Mouse (Mus musculus): ENCODE data around the gene Pfdn5.
"Not testable (repeated sequence)": the region's sequence is repeated elsewhere in the genome, so short reads cannot be mapped to it uniquely, and the experiment has no call there.

The Pfdn5 gene

DNA sequence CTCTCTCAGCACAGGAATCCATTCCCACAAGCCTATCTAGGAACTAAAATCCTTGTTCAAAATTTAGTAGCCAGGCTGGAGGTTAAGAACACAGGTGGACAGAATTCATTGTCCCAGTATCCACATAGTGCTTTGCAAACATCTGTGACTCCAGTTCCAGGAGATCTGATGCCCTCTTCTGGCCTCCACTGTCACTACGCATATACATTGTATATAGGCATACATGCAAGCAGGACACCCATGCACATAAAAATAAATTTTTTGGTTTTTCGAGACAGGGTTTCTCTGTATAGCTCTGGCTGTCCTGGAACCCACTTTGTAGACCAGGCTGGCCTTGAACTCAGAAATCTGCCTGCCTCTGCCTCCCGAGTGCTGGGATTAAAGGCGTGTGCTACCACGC lies 10.0 kb downstream of the Pfdn5 start:
- DNase-seq: not testable (repeated sequence)

DNA sequence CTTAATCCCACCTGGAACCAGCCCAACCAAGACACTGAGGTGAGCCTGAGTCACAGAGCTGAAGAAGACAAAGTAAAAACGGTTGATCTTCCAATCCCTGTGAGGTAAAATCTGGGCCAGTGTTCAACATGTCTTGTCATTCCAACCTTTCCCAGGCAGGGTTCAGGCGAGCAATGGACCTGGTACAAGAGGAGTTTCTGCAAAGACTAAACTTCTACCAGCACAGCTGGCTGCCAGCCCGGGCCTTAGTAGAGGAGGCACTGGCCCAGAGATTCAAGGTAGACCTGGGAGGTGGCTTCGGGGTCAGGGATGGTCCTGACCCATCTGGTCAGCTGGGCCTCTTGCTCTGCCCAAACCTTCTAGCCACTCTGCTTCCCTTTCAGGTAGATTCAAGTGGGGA lies 11.0 kb downstream of the Pfdn5 start:
- DNase-seq: no peak

DNA sequence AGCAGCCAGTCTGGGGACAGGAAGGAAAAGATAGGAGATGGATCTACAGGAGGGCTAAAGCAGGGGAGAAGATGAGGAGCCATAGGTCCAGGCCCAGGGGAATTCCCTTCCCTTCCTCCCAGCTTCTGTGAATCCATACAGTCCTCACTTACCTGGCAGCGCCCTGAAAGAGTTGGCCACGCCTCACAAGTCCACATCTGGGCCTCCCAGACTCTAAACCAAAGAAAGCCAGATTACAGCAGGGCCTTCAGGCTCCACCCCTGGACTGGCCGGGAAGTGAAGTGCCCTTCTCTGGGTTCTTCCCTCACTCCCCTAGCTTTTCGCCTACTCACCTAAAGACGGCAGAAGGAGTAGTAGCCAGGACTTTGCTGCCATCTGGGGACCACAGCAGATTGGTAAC lies 13.7 kb downstream of the Pfdn5 start:
- DNase-seq: no peak

DNA sequence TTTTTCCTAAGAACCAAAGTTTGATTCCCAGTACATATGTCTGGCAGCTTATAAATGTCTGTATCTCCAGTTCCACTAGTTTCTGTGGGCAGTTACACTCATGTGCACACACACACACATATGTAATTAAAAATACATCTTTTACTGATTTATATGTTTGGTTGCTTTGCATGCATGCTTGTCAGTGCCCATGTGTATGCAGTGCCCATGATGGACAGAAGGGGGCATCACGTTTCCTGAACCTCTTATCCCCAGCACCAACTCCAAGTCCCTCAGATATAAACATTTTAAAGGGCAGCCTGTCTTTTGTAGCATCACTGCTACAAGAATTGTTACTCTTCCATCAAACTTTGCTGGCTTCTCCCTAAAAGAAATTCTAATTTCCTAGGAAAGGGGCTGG lies 15.7 kb downstream of the Pfdn5 start:
- DNase-seq: peak; percentile 78

DNA sequence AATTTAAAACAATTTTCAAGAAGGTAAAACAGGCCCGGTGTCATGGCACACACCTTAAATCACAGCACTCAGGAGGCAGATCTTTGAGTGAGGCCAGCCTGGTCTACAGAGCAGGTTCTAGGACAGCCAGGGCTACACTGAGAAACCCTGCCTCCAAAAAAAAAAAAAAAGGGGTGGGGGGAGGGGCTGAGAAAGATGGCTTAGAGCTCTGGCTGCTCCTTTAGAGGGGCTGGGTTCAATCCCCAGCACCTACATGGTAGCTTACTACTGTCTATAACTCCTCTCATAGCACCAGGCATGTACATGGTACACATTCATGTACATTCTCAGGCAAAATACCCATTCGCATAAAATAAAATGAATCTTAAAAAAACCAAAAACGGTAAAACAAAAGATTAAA lies 18.6 kb downstream of the Pfdn5 start:
- DNase-seq: no peak

DNA sequence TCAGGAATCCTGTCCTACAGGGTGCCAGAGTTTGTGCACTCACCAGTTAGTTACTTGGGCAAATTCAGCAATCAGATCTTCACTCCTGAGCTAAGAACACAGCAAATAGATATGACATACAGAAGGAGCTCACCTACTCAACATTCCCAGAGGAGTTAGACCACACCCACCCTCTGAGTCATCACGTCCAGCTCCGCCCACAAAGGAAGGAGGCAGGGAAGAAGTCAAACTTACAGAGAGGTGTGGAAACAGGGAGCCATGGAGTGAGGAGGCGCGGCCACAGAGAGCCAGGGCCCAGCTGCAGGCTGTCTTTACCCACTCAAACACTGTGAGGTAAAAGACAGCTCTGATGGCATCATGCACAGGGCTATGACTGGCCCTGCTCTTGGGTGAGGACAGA lies 20.5 kb downstream of the Pfdn5 start:
- peak; percentile 37 for DNase-seq

DNA sequence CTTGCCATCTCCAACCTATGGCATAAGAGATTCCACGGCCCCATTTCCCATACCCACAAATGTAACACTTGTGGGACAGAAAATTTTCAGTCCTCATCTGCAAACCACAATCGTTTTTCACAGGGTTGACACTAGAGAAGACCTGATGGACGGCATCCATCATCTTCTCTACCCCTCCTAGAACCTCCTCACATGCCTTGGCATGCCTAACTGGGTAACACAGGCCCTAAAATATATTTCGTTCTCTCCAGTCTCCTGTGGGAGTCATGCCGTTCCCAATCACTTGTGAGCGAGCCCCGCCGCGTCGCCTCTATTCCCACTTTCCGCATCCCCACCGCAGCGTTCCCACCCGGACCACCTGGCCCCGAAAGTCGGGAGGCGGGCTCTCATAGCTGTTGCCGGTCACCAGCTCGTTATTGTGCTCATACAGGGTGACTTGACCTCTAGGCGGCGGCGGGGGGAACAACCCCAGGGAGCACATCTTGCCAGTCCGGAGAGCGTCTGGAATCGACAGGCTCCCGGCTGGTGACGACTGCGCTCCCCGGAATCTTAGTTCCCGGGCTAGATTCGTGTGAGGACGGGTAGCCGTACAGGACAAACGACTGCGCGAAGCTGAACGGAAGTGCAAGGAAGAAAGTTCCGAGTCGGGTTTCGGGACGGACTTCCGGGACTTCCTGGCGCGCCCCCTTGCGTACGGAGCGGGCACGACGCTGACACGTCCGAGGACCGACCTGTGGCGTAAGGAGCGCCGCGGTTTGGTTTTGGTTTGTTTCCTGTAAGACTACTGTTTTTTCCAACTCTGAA lies 24.4 kb downstream of the Pfdn5 start, which contains the start of gene Aaas:
Aaas (minus strand) TSS at position 634 of the 804 bp plus-strand sequence.
- DNase-seq: peak; percentile 97

DNA sequence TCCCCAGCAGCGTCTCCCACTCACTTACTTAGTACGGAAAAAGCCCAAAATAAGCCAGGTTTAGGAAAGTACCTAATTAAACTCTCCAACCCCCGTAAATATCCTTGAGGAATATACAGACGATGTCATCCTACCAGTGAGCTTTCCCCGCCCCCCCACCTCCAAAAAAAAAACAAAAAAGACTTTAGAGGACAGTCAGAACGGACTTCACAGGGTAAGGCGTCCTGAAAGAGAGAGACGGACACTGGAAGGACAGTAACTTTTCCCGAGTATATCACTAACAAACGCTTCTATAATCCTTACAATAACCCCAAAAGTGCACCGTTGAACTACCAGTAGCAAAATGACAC lies 25.0 kb downstream of the Pfdn5 start:
- DNase-seq: no peak

DNA sequence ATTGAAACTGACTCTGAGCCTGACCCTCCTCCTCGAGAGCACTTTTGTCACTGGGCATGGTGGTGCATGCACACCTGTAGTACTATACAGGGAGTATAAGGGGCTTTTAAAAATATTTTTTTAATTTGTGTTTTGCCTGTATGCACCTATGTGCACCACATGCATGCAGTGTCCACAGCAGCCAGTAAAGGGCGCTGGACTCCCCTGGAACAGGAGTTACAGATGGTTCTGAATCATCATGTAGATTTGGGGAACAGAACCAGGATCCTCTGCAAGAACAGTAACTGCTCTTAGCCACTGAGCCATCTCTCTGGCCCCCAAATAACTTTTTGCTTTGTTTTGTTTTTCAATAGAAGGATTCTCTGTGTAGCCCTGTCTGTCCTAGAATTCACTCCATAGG lies 26.3 kb downstream of the Pfdn5 start:
- DNase-seq: peak; percentile 22

DNA sequence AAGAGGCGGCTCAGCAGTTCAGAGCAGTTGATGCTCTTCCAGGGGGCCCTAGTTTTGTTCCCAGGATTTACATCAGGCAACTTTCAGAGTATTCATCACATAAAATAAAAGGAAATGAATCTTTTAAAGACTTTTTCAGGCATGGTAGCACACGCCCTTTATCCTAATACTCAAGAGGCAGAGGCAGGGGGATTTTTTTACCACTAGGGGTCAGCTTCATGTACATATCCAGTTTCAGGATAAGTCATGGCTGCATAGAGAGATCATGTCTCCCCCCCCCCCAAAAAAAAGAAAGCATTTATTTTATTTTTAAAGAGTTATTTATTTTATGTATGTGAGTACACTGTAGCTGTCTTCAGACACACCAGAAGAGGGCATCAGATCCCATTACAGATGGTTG lies 28.1 kb downstream of the Pfdn5 start:
- DNase-seq: no peak

DNA sequence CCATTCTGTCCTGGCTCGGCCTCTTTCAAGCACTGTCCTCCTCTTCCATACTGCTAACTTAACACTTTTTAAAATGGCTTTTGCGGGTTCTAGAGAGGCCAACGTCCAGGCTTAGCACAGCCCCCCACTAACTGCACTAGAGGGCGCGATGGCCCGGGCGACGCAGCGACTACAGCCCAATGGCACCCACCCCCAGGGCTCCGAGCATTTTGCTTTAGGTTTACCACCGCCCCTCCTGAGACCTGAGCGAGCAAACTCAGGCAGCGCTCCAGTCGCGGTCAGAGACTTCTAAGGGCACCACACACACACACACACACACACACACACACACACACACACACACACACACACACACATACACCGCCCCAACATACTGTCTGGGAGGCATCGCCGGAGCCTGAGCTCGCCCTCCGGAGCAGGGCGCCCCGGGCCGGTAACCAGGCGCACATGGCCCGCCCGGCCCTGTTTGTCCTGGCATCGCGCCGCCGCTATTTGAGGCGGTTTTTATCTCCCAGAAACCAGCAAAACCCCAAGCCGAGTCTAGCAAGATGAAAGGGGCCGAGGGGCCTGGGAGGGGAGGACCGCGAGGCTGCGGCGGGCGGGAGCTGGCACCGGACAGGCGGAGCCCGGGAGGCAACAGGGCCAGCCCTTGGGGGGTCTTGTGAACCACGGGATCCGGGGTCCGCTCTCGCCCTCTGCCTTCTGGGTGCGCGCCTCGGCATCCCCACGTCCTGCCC lies 29.4 kb downstream of the Pfdn5 start:
- peak; percentile 74 for DNase-seq

DNA sequence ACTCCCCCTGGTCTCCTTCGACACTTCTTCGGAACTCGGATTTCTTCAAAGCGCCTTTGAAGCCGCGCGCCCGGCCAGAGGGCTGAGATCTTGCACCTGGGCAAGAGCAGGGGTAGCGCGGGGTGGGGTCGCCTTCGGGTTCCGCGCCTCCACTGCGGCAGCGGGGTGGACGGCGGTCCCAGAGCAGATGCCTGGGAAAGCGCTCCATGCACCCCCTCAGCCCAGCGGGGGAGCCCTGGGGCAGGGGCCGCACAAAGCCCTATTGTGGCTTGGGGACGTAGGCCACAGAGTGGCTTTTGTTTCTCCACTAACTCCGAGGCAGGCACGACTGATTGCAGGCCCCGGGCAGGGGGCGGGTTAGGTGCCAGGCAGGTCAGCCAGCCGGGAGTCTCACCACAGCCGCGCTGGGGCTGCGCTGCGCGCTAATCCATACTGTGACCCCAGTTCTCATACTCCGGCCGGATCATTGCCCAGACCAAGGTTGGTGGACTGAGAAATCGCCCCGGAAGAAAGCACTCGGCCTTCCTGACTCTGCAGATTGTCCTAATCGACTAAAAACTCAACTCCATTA lies 30.0 kb downstream of the Pfdn5 start:
- peak; percentile 21 for DNase-seq

DNA sequence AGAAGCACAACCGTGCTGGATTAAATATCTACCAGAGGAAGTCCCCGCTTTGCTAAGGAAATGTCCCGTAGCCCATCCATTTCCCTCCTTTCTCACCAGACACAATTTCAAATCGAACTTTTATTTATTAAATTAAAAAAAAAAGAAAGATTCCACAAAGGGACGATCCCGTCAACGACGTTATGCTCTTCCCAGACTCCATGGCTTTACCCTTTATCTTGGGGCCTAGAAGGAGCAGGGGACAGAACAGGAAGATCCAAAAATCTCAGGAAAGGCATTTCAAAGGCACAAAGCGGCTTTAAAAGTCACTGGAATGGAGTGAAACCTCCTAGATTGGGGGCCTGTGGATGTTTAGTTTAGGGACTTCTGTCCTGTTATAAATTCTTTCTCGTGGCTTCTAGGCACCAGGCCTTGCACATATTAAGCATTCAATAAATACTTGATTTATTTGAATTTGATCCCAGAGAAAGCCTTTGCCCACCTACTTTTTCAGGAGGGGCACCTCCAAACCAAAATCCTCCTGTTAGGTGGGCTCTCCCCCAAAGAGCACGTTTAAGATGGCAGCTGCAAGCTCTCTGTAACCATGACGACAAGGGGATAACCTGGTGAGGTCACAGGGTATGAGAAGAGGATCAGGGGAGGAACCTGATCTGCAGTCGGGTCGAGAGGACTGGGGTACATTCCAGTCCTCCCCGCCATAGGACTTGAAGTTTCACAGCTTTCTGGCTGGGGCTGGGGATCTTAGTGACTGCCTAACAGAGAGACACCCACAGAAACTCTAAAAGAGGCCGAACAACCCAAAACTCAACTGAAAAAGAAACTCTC lies 30.8 kb downstream of the Pfdn5 start:
- DNase-seq: no peak

DNA sequence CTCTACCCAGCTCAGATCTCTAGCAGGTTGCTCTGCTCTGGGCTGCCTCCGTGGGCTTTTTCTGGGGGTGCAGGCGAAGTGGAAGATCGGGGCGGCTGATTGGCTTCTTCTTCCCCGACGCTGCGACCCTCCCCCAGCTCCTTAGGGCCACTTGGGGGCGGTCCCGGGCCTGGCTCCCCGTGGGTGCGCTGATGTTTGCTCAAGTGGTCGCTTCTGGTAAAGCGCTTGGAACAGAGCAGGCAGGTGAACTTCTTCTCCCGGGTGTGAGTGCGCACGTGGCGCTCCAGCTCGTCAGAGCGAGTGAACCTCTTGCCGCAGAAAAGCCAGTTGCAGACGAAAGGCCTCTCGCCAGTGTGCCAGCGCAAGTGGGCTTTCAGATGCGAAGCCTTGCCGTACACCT lies 32.2 kb downstream of the Pfdn5 start:
- DNase-seq: no peak

DNA sequence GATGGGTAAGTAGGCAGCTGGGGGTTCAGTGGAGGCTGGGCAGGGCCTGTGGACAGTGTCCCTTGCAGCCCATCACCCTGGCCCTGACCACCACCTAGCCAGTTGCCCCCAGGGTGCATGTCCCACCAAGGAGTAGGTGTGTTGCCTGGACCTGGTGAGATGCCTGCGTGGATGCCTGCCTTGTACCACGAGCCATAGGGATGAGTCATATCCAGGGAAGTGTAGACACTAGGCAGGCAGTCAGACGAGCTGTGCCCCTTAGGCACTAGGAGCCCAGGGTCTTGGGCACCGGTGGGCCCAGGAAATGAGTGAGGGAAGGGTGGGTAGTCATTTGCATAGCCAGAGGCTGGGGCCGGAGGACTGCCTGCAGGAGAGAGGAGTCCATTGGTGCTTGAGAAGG lies 32.9 kb downstream of the Pfdn5 start:
- no peak for DNase-seq

DNA sequence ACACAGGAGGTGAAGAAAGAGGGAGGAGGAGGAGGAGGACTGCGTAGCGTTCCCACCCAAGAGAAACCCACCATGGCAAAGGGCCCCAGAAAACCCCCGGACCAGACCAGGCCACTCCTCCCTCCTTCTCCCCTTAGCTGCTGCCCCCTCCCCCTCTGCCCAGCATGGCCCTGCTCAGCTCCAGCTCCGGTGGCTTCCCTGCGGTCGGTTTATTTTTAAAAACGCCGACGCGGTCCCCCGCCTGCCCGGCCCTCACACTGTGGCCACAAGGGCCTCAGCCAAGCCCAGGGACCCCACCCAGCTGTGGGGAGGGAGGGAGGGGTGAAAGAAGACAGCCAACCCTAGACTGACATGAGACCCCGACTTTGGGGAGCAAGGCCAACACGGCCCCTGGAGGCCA lies 36.7 kb downstream of the Pfdn5 start:
- peak; percentile 48 for DNase-seq

DNA sequence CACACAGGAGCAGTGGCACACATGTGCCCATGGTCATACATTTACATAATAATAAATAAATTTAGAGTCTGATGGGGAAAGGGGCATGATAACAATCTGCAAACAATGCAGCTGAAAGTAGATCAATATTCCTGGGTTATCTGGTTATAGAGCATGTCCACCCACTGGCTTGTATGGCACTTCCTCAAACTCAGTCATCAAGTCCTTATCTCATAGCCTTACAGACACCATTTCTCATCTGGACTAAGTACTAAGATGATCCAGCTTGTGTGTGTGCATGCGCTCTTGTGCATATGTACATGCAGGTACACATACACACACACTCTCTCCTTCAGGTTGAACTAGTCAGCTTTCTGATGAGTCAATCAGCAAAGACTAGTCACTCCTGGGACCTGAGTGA lies 38.8 kb downstream of the Pfdn5 start:
- DNase-seq: no peak

DNA sequence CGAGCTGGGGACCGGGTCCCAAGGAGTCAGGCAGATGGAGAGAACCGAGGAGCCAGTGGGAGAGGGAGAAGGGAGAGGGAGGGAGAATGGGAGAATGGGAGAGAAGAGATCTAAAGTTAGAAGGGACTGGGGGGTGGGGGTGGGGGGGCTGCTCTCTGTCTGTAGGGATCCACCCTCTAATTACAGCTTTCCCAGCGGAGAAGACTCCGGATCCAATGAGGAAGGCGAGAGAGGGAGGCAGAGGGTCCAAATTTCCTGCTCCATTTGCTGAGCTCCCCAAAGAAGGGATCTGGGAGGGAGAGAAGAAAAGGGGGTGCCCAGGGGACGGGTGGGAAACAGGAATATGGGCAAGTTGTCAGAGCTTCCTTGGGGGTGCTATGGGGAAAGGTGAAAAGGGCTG lies 40.3 kb downstream of the Pfdn5 start:
- DNase-seq: no peak

DNA sequence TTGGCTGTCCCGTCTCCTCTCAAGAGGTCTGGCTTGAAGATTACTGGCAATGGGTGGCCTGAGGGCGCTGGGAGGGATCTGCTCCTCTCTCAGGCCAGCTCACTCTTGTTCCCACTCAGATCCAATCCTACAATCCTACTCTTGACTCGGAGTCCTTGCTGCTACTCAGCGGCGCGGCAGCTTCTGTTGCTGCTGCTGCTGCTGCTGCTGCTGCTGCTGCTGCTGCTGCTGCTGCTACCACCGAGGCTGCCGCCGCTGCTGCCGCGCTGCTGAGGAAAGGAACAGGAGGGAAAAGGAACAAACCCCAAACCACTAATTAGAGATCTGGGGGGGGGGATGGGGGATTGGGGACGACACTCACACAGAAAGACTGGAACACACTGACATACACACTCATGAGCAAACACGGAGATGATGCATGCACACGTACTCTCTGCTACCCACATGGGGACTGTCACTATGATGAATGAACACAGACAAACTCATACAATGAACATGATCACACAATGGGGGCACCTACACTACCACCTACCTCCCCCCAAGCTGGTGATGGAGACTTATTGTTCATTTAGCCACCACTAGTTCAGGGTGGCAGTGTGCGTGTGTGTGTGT lies 40.9 kb downstream of the Pfdn5 start, which contains the start of gene Sp7:
Sp7 (minus strand) TSS at position 450 of the 612 bp plus-strand sequence.
- no peak for DNase-seq

DNA sequence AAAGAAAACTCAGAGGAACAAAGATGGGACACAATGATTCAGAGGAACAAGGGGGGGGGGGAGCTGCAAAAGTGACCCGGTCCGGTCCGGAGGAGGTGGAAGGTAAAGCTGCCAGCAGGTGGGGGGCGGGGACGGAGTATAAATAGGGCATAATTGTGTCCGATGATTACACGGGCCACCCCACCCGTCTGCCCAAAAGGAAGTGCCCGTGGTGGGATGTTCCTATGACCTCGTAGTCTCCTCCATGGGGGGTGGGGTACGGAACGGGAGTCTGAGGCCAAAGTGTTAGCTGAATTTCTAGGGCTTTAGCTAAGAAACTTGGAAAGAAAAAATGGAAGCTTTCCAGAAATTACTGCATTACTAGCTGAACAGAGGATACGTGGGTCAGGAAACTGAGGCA lies 44.1 kb downstream of the Pfdn5 start:
- DNase-seq: peak; percentile 20

DNA sequence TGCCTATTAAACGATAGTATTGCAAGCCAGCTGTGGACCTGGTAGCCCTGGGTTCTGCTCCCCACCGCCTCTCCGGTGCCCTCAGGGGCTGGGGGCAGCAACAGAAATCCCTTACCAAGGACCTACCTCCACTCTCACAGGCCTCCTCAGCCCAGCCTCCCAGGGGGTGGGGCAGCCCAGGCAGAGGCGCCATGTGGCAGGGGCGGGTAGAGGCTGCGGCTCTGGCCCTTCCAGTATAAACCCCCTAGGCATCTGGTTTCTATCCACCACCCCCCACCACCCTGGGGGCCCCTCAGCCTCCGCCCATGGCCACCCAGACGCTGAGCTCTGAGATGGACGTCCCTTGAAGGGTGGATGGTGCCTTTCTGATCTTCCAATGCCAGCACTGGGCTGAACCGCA lies 44.8 kb downstream of the Pfdn5 start:
- DNase-seq: no peak

DNA sequence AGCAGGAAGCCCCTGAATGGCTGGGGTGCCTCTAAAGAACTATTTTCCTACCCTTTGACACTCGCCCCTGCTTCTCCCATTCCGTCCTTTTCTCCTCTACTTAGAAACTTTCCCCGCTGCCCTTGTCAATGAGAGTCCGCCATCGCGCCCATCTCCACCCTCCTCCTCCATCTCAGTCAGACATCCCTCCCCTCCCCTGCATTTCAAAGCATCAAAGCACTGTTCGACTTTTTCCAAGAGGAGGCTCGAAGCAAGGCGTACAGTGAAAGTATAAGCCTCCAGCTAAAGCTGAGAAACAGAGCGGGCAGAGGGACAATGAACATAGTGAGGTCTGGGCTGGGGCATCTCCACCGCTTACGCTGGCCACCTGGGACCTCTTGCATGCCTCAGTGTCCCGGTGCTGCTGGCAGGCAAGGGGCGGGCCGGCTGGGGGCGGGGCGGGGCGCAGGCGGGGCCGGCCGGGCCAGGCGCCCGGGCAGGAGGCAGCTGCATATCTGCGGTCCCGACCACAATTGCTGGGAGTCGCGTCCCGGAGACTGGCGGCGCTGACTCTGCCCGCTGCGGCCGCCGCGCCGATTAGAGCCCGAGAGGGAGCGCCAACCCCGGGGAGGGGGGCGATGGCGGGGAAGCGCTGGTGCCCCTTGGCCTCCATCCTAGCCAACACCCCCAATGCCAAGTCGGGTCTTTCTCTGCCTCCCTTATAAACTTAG lies 50.7 kb downstream of the Pfdn5 start:
- peak; percentile 63 for DNase-seq
